Mouse (Mus musculus) forebrain, embryonic 16.5 days (tissue): Measurements from ENCODE around the gene Atp13a1. TPM values are rescaled to one million over a fixed set of nuclear protein-coding genes. Genes with fewer than 3 reads are reported as not detected.

Source experiments
- ATAC-seq: fragments of 200-750 bp; cut with Nextera tagmentation; 2 replicates; pipeline ENCODE4 v1.8.0; 2017; ENCODE audit warnings: mild to moderate bottlenecking, moderate library complexity
- H3K27ac ChIP-seq: fragments of 300-500 bp; sonication (generic); 2 replicates; pipeline ENCODE4 v1.5.1; 2014; ENCODE audit warnings: low read length, control low read depth
- H3K27me3 ChIP-seq: fragments of 300-500 bp; sonication (generic); replicated peaks from 2 replicates; pipeline ENCODE4 v1.6.1; 2014; ENCODE audit warnings: low read length; ENCODE audit not compliant: control insufficient read depth, insufficient read depth
- H3K36me3 ChIP-seq: fragments of 300-500 bp; sonication (generic); 2 replicates; pipeline ENCODE4 v1.6.1; 2014; ENCODE audit not compliant: control insufficient read depth, insufficient read depth
- H3K4me1 ChIP-seq: fragments of 300-500 bp; sonication (generic); replicated peaks from 2 replicates; pipeline ENCODE4 v1.6.1; 2014; ENCODE audit warnings: low read length; ENCODE audit not compliant: control insufficient read depth, insufficient read depth
- H3K4me2 ChIP-seq: fragments of 300-500 bp; sonication (generic); 2 replicates; pipeline ENCODE4 v1.6.1; 2014; ENCODE audit warnings: mild to moderate bottlenecking, low read length, control low read depth
- H3K4me3 ChIP-seq: fragments of 300-500 bp; sonication (generic); replicated peaks from 2 replicates; pipeline ENCODE4 v1.5.1; 2014; ENCODE audit warnings: mild to moderate bottlenecking, low read length, control low read depth
- H3K9ac ChIP-seq: fragments of 300-500 bp; sonication (generic); replicated peaks from 2 replicates; pipeline ENCODE4 v1.6.1; 2014; ENCODE audit warnings: low read depth, low read length, control low read depth
- H3K9me3 ChIP-seq: fragments of 300-500 bp; sonication (generic); 2 replicates; pipeline ENCODE4 v1.6.1; 2016; ENCODE audit warnings: low read length; ENCODE audit not compliant: control insufficient read depth
- WGBS: fragments of 180-500 bp; shearing (Covaris S2); extraction: QIAGEN DNeasy Blood & Tissue Kit; methylation state at CpG from one replicate; pipeline ENCODE4 v1.1.7; 2014; 5-methylcytosine and 5-hydroxymethylcytosine counted together
- polyA plus RNA-seq: library from polyadenylated mRNA; unstranded; fragments of >200 nt; fragmentation: Nextera tagmentation; extraction: Ambion mirVana; gene quantifications from 2 replicates; pipeline ENCODE4 v1.2.1, GENCODE M21; 2015

Gene Atp13a1
- 57.1 and 58.0 TPM in 2 replicates for polyA plus RNA-seq

DNA sequence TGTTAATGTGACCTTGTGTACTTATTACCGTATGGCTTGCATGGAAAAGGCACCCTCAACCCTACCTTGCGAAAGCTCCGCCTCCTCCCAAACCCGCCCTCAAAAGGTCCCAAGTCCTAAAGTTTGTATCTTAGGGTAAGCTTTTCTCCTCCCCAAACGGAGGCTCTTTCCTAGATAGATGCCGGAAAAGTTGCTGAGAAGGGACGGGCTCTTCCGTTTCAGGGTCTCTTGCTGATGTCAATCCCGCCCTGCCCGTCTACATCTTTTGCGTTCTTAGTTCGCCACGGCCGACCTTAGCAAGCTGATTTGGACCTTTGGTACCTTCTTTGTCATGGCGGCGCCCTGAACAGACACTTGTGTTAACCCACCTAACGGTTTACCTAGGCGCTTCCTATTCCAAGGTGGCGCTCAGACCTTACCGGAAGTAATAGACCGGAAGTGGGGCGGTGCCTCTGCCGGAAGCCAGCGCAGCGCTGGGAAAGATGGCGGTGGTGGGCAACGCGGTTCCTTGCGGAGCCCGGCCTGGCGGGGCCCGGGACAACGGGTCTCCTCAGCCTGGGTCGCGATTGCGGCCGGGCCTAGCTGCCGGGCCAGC, at the start of gene Atp13a1, which contains the start of gene Zfp866:
Atp13a1 (plus strand) TSS at position 391 of the 595 bp plus-strand sequence.
Zfp866 (minus strand) TSS at position 406 of the 595 bp plus-strand sequence.
- no peaks in the 10 kb centered on the region for H3K27me3 ChIP-seq
- peak within 1 kb of the TSS; percentile 79 for H3K4me3 ChIP-seq
- peak within 1 kb of the TSS; percentile 82 for H3K4me2 ChIP-seq
- peak within 1 kb of the TSS; percentile 84 for H3K9ac ChIP-seq
- peaks cover 17% of the 10 kb centered on the region for H3K4me1 ChIP-seq
- under 1% methylated on average over 38 of the region's 38 CpGs for WGBS
- H3K9me3 ChIP-seq = no peaks in the 10 kb centered on the region
- ATAC-seq = peak; percentile 97
- peak within 1 kb of the TSS; percentile 65 for H3K27ac ChIP-seq
- no peaks in the 10 kb centered on the region; the same call in 1 of the 2 replicates for H3K36me3 ChIP-seq

DNA sequence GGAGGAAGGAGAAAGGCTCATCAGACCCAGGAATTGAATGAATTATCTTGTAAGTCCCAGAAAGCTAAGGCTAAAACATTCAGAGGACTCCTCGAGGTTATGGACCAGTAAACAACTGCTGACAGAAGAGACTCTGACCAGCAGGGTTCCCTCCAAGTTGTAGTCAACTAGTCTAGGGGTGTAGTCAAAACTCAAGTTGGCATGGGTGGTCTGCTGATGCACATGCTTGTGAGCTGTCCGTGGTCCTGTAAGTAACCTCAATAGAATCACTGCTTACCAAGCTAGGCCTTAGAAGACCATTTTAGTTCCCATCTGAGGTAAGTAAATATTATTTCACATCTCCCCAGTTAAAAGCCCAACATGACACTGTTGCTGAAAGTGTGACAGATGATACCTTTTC, 49.7 kb upstream of the Atp13a1 start:
- Histone ChIP-seq H3K9me3 (no peaks in the 10 kb centered on the region), H3K27me3 (no peaks in the 10 kb centered on the region), H3K4me1 (no peaks in the 10 kb centered on the region), H3K27ac (no peak overlapping the region), H3K4me2 (no peak overlapping the region), H3K36me3 (peaks cover 14% of the 10 kb centered on the region), H3K9ac (no peak overlapping the region), H3K4me3 (no peak overlapping the region)
- 86% methylated on average over 2 of the region's 2 CpGs for WGBS
- ATAC-seq = no peak

DNA sequence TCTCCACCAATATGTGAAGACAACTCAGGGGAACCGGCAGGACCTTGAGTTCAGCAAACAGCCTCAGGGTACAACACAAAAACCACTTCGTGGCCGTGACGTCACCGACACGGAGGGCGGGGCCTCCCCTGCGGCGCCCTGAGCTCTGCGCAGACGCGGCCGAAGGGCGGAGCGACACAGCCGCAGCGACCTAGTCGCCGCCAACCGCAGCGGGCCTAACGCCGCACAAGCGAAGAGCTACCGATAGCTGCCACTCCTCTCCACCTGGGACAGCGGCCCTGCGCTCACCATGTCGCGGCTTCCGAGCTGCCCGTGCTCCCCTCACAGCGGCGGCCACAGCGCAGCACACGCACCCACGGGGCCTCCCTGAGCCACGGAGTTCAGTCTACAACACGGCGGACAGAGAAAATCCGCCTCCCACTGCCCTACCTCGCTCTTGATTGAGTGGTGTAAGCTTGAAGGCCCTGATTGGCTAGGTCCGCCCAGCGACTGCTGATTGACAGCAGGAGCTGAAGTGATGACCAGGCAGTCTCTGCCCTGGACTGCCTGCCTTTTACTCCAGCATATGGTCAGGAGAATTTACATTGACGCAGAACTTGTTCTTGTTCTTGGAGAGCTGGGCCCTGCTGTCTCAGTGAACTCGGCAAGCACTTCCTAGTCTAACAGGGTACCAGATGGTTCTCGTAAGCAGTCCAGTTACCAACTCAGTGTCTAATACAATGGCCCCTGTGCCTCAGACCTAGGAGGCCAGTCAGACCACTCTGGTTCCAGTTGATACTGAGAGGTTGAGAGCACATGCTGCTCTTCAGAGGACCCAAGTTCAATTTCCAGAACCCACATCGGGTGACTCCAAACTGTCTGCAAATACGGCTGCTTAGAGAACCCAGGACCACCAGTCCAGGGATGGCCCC, 41.2 kb upstream of the Atp13a1 start, which contains the start of gene Zfp963:
Zfp963 (minus strand) TSS at position 427 of the 911 bp plus-strand sequence.
- H3K9me3 ChIP-seq = no peaks in the 10 kb centered on the region
- WGBS = 3% methylated on average over 48 of the region's 48 CpGs
- peak; percentile 98 for ATAC-seq
- H3K27me3 ChIP-seq = no peaks in the 10 kb centered on the region
- H3K4me2 ChIP-seq = peak within 1 kb of the TSS; percentile 67
- H3K4me1 ChIP-seq = peaks cover 10% of the 10 kb centered on the region
- peak within 1 kb of the TSS; percentile 86 for H3K4me3 ChIP-seq
- peak within 1 kb of the TSS; percentile 97 for H3K9ac ChIP-seq
- H3K27ac ChIP-seq = peak within 1 kb of the TSS; percentile 99
- H3K36me3 ChIP-seq = no peaks in the 10 kb centered on the region

DNA sequence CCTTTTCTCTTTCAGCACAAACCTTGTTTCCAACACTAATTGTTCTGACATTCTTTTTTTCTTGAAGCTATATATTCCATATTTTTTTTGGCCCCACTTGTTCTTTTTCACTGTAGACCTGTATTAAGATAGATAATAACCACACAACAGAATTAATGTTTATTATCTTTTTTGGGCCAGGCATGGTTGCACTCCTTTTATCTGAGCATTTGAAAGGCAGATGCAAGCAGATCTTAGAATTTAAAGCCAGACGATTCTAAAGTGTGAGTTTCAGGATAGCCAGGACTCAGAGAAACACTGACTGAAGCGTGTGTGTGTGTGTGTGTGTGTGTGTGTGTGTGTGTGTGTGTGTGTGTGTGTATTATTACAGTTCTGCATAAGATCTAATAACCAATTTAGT, 38.5 kb upstream of the Atp13a1 start:
- H3K4me1 ChIP-seq = peaks cover 10% of the 10 kb centered on the region
- WGBS = 92% methylated on average over 2 of the region's 2 CpGs
- peaks cover 8% of the 10 kb centered on the region; the same call in 1 of the 2 replicates for H3K36me3 ChIP-seq
- H3K9me3 ChIP-seq = no peaks in the 10 kb centered on the region
- H3K4me2 ChIP-seq = no peak overlapping the region
- H3K4me3 ChIP-seq = no peak overlapping the region
- H3K27me3 ChIP-seq = no peaks in the 10 kb centered on the region
- ATAC-seq = no peak
- H3K9ac ChIP-seq = no peak overlapping the region
- no peak overlapping the region for H3K27ac ChIP-seq

DNA sequence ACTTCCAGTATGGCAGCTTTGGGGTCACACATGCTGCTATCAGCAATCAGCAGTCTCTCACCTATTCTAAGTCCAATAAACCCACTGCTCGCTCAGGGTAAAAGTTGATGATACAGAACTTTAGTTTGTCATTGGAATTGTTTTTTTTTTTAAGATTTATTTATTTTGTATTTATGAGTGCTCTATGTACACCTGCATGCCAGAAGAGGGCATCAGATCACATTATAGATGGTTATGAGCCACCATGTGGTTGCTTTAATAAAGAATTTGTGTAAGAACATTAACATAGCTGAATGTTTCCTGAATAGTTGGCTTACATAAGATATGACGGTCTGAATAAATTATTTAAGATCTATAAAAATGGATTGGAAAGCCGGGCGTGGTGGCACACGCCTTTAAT, 32.6 kb upstream of the Atp13a1 start:
- no peak overlapping the region for H3K27ac ChIP-seq
- H3K36me3 ChIP-seq = peaks cover 11% of the 10 kb centered on the region; the same call in 1 of the 2 replicates
- WGBS = 97% methylated on average over 5 of the region's 5 CpGs
- H3K4me3 ChIP-seq = no peak overlapping the region
- H3K9me3 ChIP-seq = no peaks in the 10 kb centered on the region
- H3K4me1 ChIP-seq = no peaks in the 10 kb centered on the region
- no peaks in the 10 kb centered on the region for H3K27me3 ChIP-seq
- H3K9ac ChIP-seq = no peak overlapping the region
- ATAC-seq = no peak
- no peak overlapping the region for H3K4me2 ChIP-seq

DNA sequence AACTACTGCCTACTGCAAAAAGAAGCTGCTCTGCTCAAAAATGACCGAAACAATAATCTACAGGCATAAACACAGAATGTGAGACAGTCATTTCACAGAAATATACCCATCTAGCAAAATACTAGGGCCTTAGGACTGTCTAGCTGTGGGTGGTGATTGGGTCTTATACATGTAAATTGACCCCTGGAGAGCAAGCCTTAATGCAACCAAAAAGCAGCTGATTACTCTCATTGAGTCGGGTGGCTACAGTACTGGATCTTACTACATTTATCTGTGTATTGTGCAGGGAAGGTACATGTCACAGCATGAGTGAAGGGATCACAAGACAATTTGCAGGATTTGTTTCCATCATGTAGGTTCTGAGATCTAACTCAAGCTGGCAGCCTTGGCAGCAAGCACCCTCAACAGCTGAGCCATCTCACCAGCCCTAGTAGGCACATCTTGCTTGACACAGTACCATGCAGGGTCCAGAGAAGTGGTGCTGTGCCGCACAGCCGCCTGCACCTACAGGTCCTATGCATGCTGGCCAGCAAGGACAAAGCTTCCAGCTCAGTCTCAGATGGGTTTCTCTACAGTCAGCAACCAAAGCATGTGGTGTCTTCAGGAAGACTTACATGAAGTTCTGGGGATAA, 29.0 kb upstream of the Atp13a1 start:
- Histone ChIP-seq H3K27me3 (no peaks in the 10 kb centered on the region), H3K4me3 (no peak overlapping the region), H3K9ac (no peak overlapping the region), H3K4me1 (no peaks in the 10 kb centered on the region), H3K36me3 (peaks cover 37% of the 10 kb centered on the region), H3K4me2 (no peak overlapping the region), H3K9me3 (peaks cover 7% of the 10 kb centered on the region), H3K27ac (no peak overlapping the region)
- ATAC-seq = no peak
- whole genome bisulfite sequencing = 93% methylated on average over 4 of the region's 4 CpGs

DNA sequence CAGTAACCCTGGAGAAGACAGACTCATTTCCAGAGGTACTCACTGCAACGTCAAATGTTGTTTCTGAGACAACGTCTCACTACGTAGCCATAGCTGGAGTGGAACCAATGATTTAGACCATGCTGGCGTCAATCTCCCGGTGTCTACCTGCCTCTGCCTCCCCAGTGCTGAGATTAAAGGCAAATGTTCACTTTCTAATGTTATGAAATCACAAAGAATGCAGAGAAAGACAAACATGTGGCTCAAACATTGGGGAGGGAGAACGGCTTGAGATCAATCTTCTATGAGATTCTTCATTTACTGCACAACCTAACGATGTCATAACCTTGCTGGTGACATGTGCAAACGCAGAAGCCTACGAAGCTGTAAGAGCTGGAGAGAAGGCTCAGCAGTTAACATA, 19.7 kb upstream of the Atp13a1 start:
- H3K9me3 ChIP-seq = peaks cover 4% of the 10 kb centered on the region
- no peak overlapping the region for H3K27ac ChIP-seq
- no peak for ATAC-seq
- no peak overlapping the region for H3K9ac ChIP-seq
- 90% methylated on average over 9 of the region's 9 CpGs for whole genome bisulfite sequencing
- no peak overlapping the region for H3K4me2 ChIP-seq
- H3K27me3 ChIP-seq = no peaks in the 10 kb centered on the region
- H3K4me3 ChIP-seq = no peak overlapping the region
- peaks cover 24% of the 10 kb centered on the region for H3K36me3 ChIP-seq
- peaks cover 24% of the 10 kb centered on the region for H3K4me1 ChIP-seq

DNA sequence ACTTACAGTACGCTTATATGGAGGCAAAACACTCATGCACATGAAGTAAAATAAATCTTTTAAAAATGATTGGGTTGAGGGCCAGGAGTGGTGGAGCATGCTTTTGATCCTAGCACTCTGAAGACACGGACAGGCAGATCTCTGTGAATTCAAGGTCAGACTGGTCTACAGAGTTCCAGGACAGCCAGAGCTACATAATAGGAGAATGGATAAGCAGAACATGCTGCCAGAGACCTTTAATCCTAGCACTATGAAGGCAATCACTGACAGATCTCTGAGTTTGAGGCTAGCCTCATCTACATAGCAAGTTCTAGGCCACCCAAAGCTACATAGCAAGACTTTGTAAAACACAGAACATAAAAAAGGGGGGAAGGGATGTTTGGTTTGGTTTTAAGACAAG, 18.9 kb upstream of the Atp13a1 start:
- WGBS = 90% methylated on average over 2 of the region's 2 CpGs
- H3K36me3 ChIP-seq = peaks cover 15% of the 10 kb centered on the region
- no peak overlapping the region; the same call in 1 of the 2 replicates for H3K4me2 ChIP-seq
- no peak overlapping the region for H3K9ac ChIP-seq
- H3K27me3 ChIP-seq = no peaks in the 10 kb centered on the region
- no peak for ATAC-seq
- H3K9me3 ChIP-seq = no peaks in the 10 kb centered on the region
- H3K4me1 ChIP-seq = peaks cover 24% of the 10 kb centered on the region
- no peak overlapping the region for H3K4me3 ChIP-seq
- no peak overlapping the region for H3K27ac ChIP-seq
